Mouse (Mus musculus) induced T-regulatory cell, adult 2 months (primary cell): ENCODE measurements at regions not wholly inside any gene's neighbourhood (a gene's known extent, or its start where the extent isn't known, plus 50 kb on each side); places are given as distances from the start of the nearest gene placed in this dataset.

ENCODE experiments used
- DNase-seq: peaks from one replicate; pipeline ENCODE4 v3.0.0-alpha.2; 2012; ENCODE audit warnings: low read depth

- no peak for DNase-seq
Measured at GRCm38 (mm10) chr1:43633246-43633645, 97.2 kb upstream of the 1500015O10Rik start.

GRCm38 (mm10) chr1:43635718-43636117 is 94.7 kb upstream of the 1500015O10Rik start:
- DNase-seq = peak; percentile 71

DNA sequence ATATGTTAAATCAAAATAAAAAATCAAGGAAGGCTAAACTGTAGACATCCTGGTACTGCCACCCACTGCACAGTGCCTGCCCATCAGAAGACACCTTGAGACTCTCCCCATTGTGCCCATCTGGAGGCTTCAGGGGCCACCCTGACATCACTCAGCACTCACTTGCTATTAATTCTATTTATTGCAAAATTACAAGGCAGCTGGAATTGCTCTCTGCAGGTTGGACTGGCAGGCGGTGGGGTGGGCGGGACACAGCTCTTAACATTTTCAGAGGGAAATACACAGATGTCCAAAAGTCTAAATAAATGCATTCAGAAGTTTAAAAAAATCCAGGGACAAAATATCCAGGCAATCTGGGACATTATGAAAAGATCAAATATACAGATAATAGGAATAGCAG is 92.4 kb upstream of the 1500015O10Rik start:
- no peak for DNase-seq

DNA sequence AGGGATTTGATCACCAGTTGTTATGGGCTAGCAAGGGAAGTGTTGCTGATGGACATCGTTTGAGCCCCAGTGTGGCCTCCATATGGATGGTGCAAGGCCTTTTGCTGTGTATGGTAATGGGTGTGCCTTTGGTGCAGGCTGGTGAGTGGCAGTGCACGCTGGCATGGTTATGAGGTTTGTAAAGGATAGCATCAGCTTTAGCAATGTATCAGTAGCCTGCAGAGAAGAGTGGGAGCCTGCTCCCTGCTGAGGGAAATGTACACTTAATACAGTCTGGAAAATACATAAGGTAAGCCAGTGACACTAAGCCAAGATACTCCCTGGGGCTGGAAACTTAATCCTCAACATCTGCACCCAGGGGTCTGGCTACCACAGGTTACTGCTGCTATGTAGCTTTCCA is 58.4 kb upstream of the 1500015O10Rik start:
- DNase-seq = no peak
